Mouse (Mus musculus): ENCODE results near the gene Slc44a4. TPM values are rescaled to one million over a fixed set of nuclear protein-coding genes. Genes with fewer than 3 reads are reported as not detected.
"Not testable (repeated sequence)": the region's sequence is repeated elsewhere in the genome, so short reads cannot be mapped to it uniquely, and the experiment has no call there.

Slc44a4 gene
- polyA plus RNA-seq, 1 experiment from 2014 or later = 0.11 TPM

DNA sequence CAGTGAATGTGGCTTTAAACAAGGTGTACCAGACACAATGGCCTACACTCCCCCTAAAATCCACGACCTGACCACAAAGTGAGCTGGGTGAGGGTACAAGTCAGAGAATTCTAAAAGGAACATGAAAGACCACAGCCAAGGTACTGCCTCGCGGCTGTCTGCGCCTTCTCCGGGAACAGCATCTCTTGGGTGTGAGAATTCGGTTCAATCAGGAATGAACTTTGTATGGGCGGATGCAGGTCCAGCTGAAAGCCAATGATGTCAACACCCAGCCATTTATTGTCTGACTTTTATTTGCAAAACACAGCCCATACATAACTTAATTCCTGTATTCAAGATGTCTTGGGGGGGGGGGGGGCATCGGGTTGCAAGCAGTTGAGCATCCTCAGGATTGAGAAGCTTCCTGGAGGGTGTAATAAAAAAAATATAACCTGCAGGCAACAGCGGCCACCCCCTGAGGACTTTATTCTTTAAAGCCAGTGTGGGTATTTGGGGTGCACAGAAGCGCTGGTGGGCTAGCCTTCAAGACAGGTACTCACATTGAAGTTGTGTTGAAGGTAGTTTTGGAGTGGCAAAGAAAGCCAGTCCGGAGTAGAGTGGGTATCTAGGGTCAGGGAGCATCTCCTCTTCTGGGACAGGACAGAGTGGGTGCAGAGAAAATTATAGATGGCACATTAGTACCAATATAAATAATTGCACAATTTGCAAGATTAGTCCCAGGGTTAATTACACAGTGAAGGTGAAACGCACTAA is 21.0 kb upstream of the Slc44a4 start:
- H3K27ac ChIP-seq = peak overlapping the region; percentile 99
- H3K9me3 ChIP-seq = peaks cover 8% of the 10 kb centered on the region; the same call in 1 of the 2 replicates
- H3K27me3 ChIP-seq (ENCODE audit: poor library complexity, severe bottlenecking) = no peaks in the 10 kb centered on the region
- peaks cover 51% of the 10 kb centered on the region for H3K4me1 ChIP-seq
- H3K36me3 ChIP-seq (replicated peaks) = peaks cover 17% of the 10 kb centered on the region
- H3K4me3 ChIP-seq = peak overlapping the region; percentile 98
- WGBS = 75% methylated on average over 12 of the region's 12 CpGs
- no peak for DNase-seq (ENCODE audit: extremely low spot score, low spot score)

GRCm38 (mm10) chr17:34894074-34894597 is 20.1 kb upstream of the Slc44a4 start:
- H3K27ac ChIP-seq = peak overlapping the region; percentile 99
- under 1% methylated on average over 38 of the region's 51 CpGs for WGBS
- peaks cover 17% of the 10 kb centered on the region for H3K36me3 ChIP-seq (replicated peaks)
- H3K9me3 ChIP-seq = peaks cover 8% of the 10 kb centered on the region; the same call in 1 of the 2 replicates
- H3K4me1 ChIP-seq = peaks cover 55% of the 10 kb centered on the region
- no peaks in the 10 kb centered on the region for H3K27me3 ChIP-seq (ENCODE audit: poor library complexity, severe bottlenecking)
- DNase-seq (ENCODE audit: extremely low spot score, low spot score) = peak; percentile 95
- peak overlapping the region; percentile 98 for H3K4me3 ChIP-seq

DNA sequence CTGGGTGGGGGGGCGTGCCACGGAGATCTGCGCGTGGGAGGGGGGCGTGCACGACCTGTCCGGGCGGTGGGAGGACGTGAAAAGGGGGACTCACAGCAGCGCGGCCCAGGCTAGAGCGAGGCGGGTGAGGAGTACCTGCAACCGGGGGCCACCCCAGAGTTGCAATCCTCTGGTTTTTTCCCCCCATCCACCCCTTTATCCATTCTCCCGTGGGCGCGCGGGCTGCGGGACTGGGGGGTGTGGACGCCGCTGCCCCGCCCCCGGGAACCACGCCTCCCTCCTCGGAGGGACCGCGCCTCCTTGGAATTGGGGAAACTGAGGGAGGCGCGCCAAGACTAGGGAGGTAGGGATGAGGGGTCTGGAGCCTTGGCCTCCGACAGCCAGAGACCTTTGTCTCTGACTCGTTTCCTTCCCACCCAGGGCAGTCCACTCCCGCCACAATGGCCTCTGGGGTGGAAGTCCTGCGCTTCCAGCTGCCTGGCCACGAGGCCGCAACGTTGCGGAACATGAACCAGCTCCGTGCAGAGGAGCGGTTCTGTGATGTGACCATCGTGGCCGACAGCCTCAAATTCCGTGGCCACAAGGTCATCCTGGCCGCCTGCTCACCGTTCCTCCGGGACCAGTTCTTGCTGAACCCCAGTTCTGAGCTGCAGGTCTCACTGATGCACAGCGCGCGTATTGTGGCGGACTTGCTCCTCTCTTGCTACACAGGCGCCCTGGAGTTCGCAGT is 19.3 kb upstream of the Slc44a4 start:
- Histone ChIP-seq H3K4me3 (peak overlapping the region; percentile 98), H3K4me1 (peaks cover 63% of the 10 kb centered on the region), H3K36me3 (replicated peaks) (peaks cover 20% of the 10 kb centered on the region), H3K27ac (peak overlapping the region; percentile 99), H3K27me3 (ENCODE audit: poor library complexity, severe bottlenecking) (no peaks in the 10 kb centered on the region), H3K9me3 (peaks cover 8% of the 10 kb centered on the region; the same call in 1 of the 2 replicates)
- WGBS = 10% methylated on average over 50 of the region's 51 CpGs
- DNase-seq (ENCODE audit: extremely low spot score, low spot score) = peak; percentile 52

- Histone ChIP-seq H3K27me3 (ENCODE audit: poor library complexity, severe bottlenecking) (no peaks in the 10 kb centered on the region), H3K27ac (peak overlapping the region; percentile 99), H3K4me3 (peak overlapping the region; percentile 98), H3K4me1 (peaks cover 70% of the 10 kb centered on the region), H3K9me3 (peaks cover 8% of the 10 kb centered on the region; the same call in 1 of the 2 replicates), H3K36me3 (replicated peaks) (peaks cover 23% of the 10 kb centered on the region)
- WGBS = 95% methylated on average over 15 of the region's 15 CpGs
- no peak for DNase-seq (ENCODE audit: extremely low spot score, low spot score)
These were observed 18.5 kb upstream of the Slc44a4 start for GRCm38 (mm10) chr17:34895724-34896123.

- DNase-seq (ENCODE audit: extremely low spot score, low spot score) = no peak
- peak overlapping the region; percentile 99 for H3K27ac ChIP-seq
- 88% methylated on average over 17 of the region's 17 CpGs for WGBS
- H3K4me1 ChIP-seq = peaks cover 70% of the 10 kb centered on the region
- H3K9me3 ChIP-seq = peaks cover 8% of the 10 kb centered on the region; the same call in 1 of the 2 replicates
- peaks cover 30% of the 10 kb centered on the region for H3K36me3 ChIP-seq (replicated peaks)
- H3K4me3 ChIP-seq = peak overlapping the region; percentile 98
- no peaks in the 10 kb centered on the region for H3K27me3 ChIP-seq (ENCODE audit: poor library complexity, severe bottlenecking)
These were observed 17.9 kb upstream of the Slc44a4 start for GRCm38 (mm10) chr17:34896366-34896765.

DNA sequence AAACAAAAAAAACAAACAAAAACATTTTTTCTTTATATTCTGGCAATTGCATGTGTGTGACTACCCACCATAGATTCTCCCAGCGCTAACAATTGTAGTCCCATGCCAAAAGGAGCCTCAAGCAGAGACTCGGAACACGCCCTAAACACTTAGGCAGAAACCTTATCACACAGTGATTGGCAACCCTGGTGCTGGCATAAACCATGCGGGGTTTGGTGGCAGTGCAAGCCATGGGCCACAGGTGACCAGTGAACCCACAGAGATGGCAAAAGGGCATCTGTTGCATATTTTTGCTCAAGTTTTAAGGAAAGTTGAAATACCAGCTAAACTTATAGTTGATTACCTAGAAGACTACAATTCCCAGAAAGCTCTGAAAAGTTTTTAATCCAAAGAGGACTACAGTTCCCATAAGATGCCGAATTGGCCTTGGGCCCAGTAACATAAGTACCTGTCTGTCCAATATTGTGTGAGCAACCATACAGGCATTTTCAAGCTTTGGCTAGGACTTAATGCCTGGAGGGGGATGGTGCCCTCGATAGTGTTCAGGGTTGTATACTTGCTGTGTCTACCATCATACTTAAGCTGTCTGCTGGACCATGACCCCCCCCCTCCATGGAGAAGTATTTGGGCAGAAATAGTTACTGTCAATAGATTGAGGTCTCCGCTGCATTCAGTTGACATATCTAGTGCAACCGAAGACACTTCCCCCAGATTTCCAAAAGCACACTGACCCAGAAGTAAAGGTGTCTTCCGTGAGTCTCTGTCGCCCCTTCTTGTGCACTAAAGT is 16.7 kb upstream of the Slc44a4 start:
- WGBS = 23% methylated on average over 10 of the region's 10 CpGs

DNA sequence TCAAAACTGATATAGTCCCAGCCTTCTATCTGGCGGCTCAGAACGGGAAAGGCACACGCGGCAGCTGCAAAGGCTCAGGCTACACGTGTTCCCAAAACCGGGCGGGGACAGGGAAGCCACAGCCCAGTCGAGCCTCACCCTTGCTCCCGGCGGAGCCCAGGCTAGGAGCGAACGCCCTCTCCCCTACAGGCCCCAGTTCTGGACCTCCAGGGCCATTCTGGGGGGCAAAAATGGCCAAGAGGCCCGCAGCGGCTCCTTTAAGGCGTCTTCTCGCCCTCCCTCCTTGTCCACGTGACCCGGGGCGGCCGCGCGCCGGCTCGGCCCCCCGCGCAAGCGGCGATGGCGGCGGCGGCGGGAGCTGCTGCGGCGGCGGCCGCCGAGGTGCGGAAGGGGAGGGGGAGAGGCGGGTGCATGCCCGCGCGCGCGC is 16.1 kb upstream of the Slc44a4 start, which contains the start of the genes C2 and Ehmt2:
Gene C2, minus strand, starts transcription at position 106 of the 427 bp plus-strand sequence.
Gene Ehmt2, plus strand, starts transcription at position 310 of the 427 bp plus-strand sequence.
- peak; percentile 82 for DNase-seq (ENCODE audit: extremely low spot score, low spot score)
- Histone ChIP-seq H3K27me3 (ENCODE audit: poor library complexity, severe bottlenecking) (no peaks in the 10 kb centered on the region), H3K4me3 (peak within 1 kb of the TSS; percentile 98), H3K4me1 (peaks cover 67% of the 10 kb centered on the region), H3K36me3 (replicated peaks) (peaks cover 45% of the 10 kb centered on the region), H3K9me3 (peaks cover 8% of the 10 kb centered on the region; the same call in 1 of the 2 replicates), H3K27ac (peak within 1 kb of the TSS; percentile 100)
- WGBS = under 1% methylated on average over 38 of the region's 44 CpGs

More for the DNA sequence above, 16.7 kb upstream of the Slc44a4 start:
- H3K36me3 ChIP-seq (replicated peaks) = peaks cover 39% of the 10 kb centered on the region
- peaks cover 70% of the 10 kb centered on the region for H3K4me1 ChIP-seq
- peak overlapping the region; percentile 100 for H3K27ac ChIP-seq
- DNase-seq (ENCODE audit: extremely low spot score, low spot score) = no peak
- H3K27me3 ChIP-seq (ENCODE audit: poor library complexity, severe bottlenecking) = no peaks in the 10 kb centered on the region
- H3K4me3 ChIP-seq = peak overlapping the region; percentile 98
- H3K9me3 ChIP-seq = peaks cover 8% of the 10 kb centered on the region; the same call in 1 of the 2 replicates

- WGBS = under 1% methylated on average over 35 of the region's 47 CpGs
- peak; percentile 56 for DNase-seq (ENCODE audit: extremely low spot score, low spot score)
- H3K27ac ChIP-seq = peak overlapping the region; percentile 100
- H3K36me3 ChIP-seq (replicated peaks) = peaks cover 51% of the 10 kb centered on the region
- H3K27me3 ChIP-seq (ENCODE audit: poor library complexity, severe bottlenecking) = no peaks in the 10 kb centered on the region
- peaks cover 62% of the 10 kb centered on the region for H3K4me1 ChIP-seq
- peaks cover 8% of the 10 kb centered on the region; the same call in 1 of the 2 replicates for H3K9me3 ChIP-seq
- H3K4me3 ChIP-seq = peak overlapping the region; percentile 98
These were observed 15.6 kb upstream of the Slc44a4 start for GRCm38 (mm10) chr17:34898706-34899052.

DNA sequence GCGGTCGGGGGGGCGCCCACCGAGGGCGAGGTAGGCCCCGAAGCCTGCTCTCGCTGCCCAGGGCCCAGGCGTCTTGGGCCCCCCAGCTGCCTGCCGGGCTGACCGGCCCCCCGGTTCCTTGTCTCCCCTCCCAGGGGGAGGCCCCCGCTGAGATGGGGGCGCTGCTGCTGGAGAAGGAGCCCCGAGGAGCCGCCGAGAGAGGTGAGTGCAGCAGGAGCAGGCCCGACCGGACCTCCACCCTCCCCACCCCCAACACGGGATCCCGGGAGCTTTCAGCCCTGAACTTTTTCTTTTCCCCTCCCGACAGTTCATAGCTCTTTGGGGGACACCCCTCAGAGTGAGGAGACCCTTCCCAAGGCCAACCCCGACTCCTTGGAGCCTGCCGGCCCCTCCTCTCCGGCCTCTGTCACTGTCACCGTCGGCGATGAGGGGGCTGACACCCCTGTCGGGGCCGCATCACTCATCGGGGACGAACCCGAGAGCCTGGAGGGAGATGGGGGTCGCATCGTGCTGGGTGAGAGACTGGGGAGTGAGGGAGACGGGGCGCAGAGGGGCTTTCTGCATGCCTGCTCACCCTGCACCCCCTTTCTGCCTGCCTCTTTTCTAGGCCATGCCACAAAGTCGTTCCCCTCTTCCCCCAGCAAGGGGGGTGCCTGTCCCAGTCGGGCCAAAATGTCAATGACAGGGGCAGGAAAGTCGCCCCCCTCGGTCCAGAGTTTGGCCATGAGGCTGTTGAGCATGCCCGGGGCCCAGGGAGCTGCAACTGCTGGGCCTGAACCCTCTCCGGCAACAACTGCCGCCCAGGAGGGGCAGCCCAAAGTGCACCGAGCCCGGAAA is 15.0 kb upstream of the Slc44a4 start:
- Histone ChIP-seq H3K4me1 (peaks cover 56% of the 10 kb centered on the region), H3K36me3 (replicated peaks) (peaks cover 56% of the 10 kb centered on the region), H3K4me3 (peak overlapping the region; percentile 98), H3K9me3 (peaks cover 8% of the 10 kb centered on the region; the same call in 1 of the 2 replicates), H3K27me3 (ENCODE audit: poor library complexity, severe bottlenecking) (no peaks in the 10 kb centered on the region), H3K27ac (peak overlapping the region; percentile 100)
- peak; percentile 57 for DNase-seq (ENCODE audit: extremely low spot score, low spot score)
- WGBS = 1% methylated on average over 45 of the region's 45 CpGs

DNA sequence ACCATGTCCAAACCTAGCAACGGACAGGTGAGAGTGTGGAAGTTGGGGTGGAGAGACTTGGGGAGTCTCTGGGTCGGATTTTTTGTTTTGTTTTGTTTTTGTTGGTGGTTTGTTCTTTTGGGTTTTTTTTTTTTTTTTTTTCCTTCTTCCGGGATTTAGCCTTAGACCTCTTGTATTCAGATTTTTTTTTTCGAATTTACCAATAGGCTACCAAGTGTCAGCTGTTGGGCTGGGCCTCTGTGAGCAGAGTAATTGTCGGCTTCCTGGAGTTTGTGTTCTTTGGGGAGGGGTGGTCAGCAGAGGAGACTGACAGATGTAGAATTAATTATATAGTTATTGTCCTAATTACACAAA is 14.4 kb upstream of the Slc44a4 start:
- 5% methylated on average over 5 of the region's 5 CpGs for WGBS
- Histone ChIP-seq H3K27ac (peak overlapping the region; percentile 100), H3K36me3 (replicated peaks) (peaks cover 62% of the 10 kb centered on the region), H3K27me3 (ENCODE audit: poor library complexity, severe bottlenecking) (no peaks in the 10 kb centered on the region), H3K4me3 (peak overlapping the region; percentile 98), H3K9me3 (peaks cover 8% of the 10 kb centered on the region; the same call in 1 of the 2 replicates), H3K4me1 (peaks cover 53% of the 10 kb centered on the region)
- no peak for DNase-seq (ENCODE audit: extremely low spot score, low spot score)

DNA sequence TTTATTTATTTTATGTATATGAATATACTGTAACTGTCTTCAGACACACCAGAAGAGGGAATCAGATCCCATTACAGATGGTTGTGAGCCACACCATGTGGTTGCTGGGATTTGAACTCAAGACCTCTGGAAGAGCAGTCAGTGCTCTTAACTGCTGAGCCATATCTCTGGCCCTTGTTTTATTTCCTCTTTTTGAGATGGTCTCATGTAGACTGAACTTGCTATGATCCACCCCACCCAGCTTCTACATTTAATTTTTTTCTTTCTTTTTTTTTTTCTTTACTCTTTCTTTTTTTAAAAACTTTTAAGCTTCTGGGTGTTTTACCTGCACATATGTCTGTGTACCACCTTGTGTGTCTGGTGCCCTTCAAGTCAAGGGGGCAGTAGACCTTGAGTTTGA is 13.4 kb upstream of the Slc44a4 start:
- Histone ChIP-seq H3K4me1 (peaks cover 43% of the 10 kb centered on the region), H3K4me3 (peak overlapping the region; percentile 98; the same call in 1 of the 2 replicates), H3K36me3 (replicated peaks) (peaks cover 66% of the 10 kb centered on the region)

More for the DNA sequence above, 13.4 kb upstream of the Slc44a4 start:
- DNase-seq (ENCODE audit: extremely low spot score, low spot score); H3K27me3 ChIP-seq (ENCODE audit: poor library complexity, severe bottlenecking); H3K27ac ChIP-seq; H3K9me3 ChIP-seq: not testable (repeated sequence)

All from forebrain, embryonic 10.5 days (tissue).